Mouse (Mus musculus) forebrain, postnatal 0 days (tissue): ENCODE data around the gene Frmd4a. TPM values are rescaled to one million over a fixed set of nuclear protein-coding genes. Genes with fewer than 3 reads are reported as not detected.
"Not testable (repeated sequence)": the region's sequence is repeated elsewhere in the genome, so short reads cannot be mapped to it uniquely, and the experiment has no call there.

Experiments used
- ATAC-seq: fragments of 200-750 bp; cut with Nextera tagmentation; 2 replicates; pipeline ENCODE4 v1.8.0; 2017; ENCODE audit warnings: mild to moderate bottlenecking, moderate library complexity
- DNase-seq: peaks from one replicate; pipeline ENCODE4 v3.0.0-alpha.2; 2015
- H3K27ac ChIP-seq: fragments of 300-500 bp; sonication (generic); 2 replicates; pipeline ENCODE4 v1.5.1; 2014; ENCODE audit warnings: low read depth, mild to moderate bottlenecking, antibody characterized with exemption, low read length, moderate library complexity, mixed read lengths
- H3K27me3 ChIP-seq: fragments of 300-500 bp; sonication (generic); 2 replicates; pipeline ENCODE4 v1.6.1; 2014; ENCODE audit warnings: mild to moderate bottlenecking, low read length, mixed read lengths; ENCODE audit not compliant: insufficient read depth
- H3K36me3 ChIP-seq: fragments of 300-500 bp; sonication (generic); 2 replicates; pipeline ENCODE4 v1.6.1; 2014; ENCODE audit warnings: mild to moderate bottlenecking, moderate library complexity; ENCODE audit not compliant: insufficient read depth
- H3K4me1 ChIP-seq: fragments of 300-500 bp; sonication (generic); 2 replicates; pipeline ENCODE4 v1.6.1; 2014; ENCODE audit warnings: antibody characterized with exemption; ENCODE audit not compliant: insufficient read depth
- H3K4me2 ChIP-seq: fragments of 300-500 bp; sonication (generic); 2 replicates; pipeline ENCODE4 v1.6.1; 2014; ENCODE audit warnings: low read depth, mild to moderate bottlenecking, moderate library complexity
- H3K4me3 ChIP-seq: fragments of 300-500 bp; sonication (generic); 2 replicates; pipeline ENCODE4 v1.5.1; 2014; ENCODE audit warnings: low read depth, low read length, mixed read lengths
- H3K9ac ChIP-seq: fragments of 300-500 bp; sonication (generic); 2 replicates; pipeline ENCODE4 v1.6.1; 2014; ENCODE audit warnings: mild to moderate bottlenecking
- H3K9me3 ChIP-seq: fragments of 300-500 bp; sonication (generic); 2 replicates; pipeline ENCODE4 v1.6.1; 2016; ENCODE audit warnings: low read length
- CTCF ChIP-seq: sonication (generic); IDR thresholded peaks from 2 replicates; pipeline ENCODE4 v1.5.1; 2016; ENCODE audit warnings: antibody characterized with exemption, control low read depth, low read depth
- WGBS: fragments of 180-500 bp; shearing (Covaris S2); extraction: QIAGEN DNeasy Blood & Tissue Kit; methylation state at CpG from one replicate; pipeline ENCODE4 v1.1.7; 2014; 5-methylcytosine and 5-hydroxymethylcytosine counted together
- polyA plus RNA-seq: library from polyadenylated mRNA; unstranded; fragments of >200 nt; fragmentation: Nextera tagmentation; extraction: Ambion mirVana; gene quantifications from 2 replicates; pipeline ENCODE4 v1.2.1, GENCODE M21; 2015
- total RNA-seq: library from RNA; depleted of rRNA; stranded (reverse); fragments of >200 nt; gene quantifications from 2 replicates; pipeline ENCODE4 v1.2.3, GENCODE M21; 2014

Gene Frmd4a
- total and polyA plus RNA-seq, 2 experiments from 2014 or later, result 43.8 to 74.5 TPM

DNA sequence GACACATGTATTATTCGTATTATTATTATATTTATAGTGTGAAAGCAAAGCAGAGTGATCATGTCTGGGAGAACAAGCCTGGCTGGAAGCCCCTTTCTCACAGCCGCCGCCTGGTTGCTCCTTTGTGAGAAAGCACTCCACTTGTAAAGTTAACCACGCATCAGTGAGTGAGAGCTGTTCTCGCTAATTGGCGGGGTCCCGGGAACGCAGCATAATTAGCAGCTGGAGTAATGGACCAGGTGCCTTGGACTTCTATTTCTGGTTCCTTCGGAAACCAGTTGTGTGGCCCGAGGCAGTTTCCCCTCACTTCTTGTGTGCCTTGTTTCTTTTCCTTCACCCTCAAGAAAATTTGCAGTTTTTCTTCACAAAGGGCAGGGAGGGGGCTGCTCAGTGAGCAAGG, 538.7 kb downstream of the Frmd4a start:
- ATAC-seq (peak; percentile 19; the same call in 1 of the 2 replicates), DNase-seq (peak; percentile 62)
- peak overlapping the region; percentile 50 for H3K27ac ChIP-seq
- no peaks in the 10 kb centered on the region for H3K36me3 ChIP-seq
- H3K27me3 ChIP-seq, result no peaks in the 10 kb centered on the region
- TF ChIP-seq CTCF, result no peak
- no peak overlapping the region for H3K4me2 ChIP-seq
- H3K9me3 ChIP-seq, result no peaks in the 10 kb centered on the region
- 0 out of 2 replicates have a peak overlapping the region, but pooled peaks have one; percentile 22 for H3K9ac ChIP-seq
- no peak overlapping the region for H3K4me3 ChIP-seq
- peaks cover 28% of the 10 kb centered on the region for H3K4me1 ChIP-seq
- 9% methylated on average over 10 of the region's 10 CpGs for WGBS

- H3K4me2 ChIP-seq, result no peak overlapping the region
- H3K27ac ChIP-seq, result peak overlapping the region; percentile 50; the same call in 1 of the 2 replicates
- no peaks in the 10 kb centered on the region for H3K27me3 ChIP-seq
- H3K9ac ChIP-seq, result no peak overlapping the region
- TF ChIP-seq CTCF, result no peak
- no peaks in the 10 kb centered on the region for H3K9me3 ChIP-seq
- H3K4me3 ChIP-seq, result no peak overlapping the region
- ATAC-seq, result no peak
- H3K36me3 ChIP-seq, result 0 out of 2 replicates have a peak, but pooled peaks cover 2% of the 10 kb centered on the region
- no peak for DNase-seq
- peaks cover 29% of the 10 kb centered on the region for H3K4me1 ChIP-seq
- 19% methylated on average over 4 of the region's 4 CpGs for WGBS
Measured at GRCm38 (mm10) chr2:4557028-4557427, 539.5 kb downstream of the Frmd4a start.

GRCm38 (mm10) chr2:4557466-4557865, 539.9 kb downstream of the Frmd4a start:
- H3K4me1 ChIP-seq, result peaks cover 29% of the 10 kb centered on the region
- no peaks in the 10 kb centered on the region for H3K27me3 ChIP-seq
- H3K4me3 ChIP-seq, result no peak overlapping the region
- ATAC-seq (peak; percentile 21; the same call in 1 of the 2 replicates), DNase-seq (no peak)
- WGBS, result 26% methylated on average over 4 of the region's 4 CpGs
- H3K4me2 ChIP-seq, result no peak overlapping the region
- no peak overlapping the region; the same call in 1 of the 2 replicates for H3K27ac ChIP-seq
- H3K36me3 ChIP-seq, result 0 out of 2 replicates have a peak, but pooled peaks cover 2% of the 10 kb centered on the region
- TF ChIP-seq CTCF, result no peak
- no peaks in the 10 kb centered on the region for H3K9me3 ChIP-seq
- no peak overlapping the region for H3K9ac ChIP-seq

- ATAC-seq (no peak), DNase-seq (no peak)
- no peak for TF ChIP-seq CTCF
- Histone ChIP-seq H3K4me2 (peak overlapping the region; percentile 51), H3K27ac (peak overlapping the region; percentile 80), H3K4me1 (peaks cover 29% of the 10 kb centered on the region), H3K36me3 (0 out of 2 replicates have a peak, but pooled peaks cover 2% of the 10 kb centered on the region), H3K9ac (peak overlapping the region; percentile 51; the same call in 1 of the 2 replicates), H3K4me3 (peak overlapping the region; percentile 34), H3K9me3 (no peaks in the 10 kb centered on the region), H3K27me3 (no peaks in the 10 kb centered on the region)
- 11% methylated on average over 8 of the region's 8 CpGs for WGBS
Measured at GRCm38 (mm10) chr2:4558651-4559203, 541.2 kb downstream of the Frmd4a start.

DNA sequence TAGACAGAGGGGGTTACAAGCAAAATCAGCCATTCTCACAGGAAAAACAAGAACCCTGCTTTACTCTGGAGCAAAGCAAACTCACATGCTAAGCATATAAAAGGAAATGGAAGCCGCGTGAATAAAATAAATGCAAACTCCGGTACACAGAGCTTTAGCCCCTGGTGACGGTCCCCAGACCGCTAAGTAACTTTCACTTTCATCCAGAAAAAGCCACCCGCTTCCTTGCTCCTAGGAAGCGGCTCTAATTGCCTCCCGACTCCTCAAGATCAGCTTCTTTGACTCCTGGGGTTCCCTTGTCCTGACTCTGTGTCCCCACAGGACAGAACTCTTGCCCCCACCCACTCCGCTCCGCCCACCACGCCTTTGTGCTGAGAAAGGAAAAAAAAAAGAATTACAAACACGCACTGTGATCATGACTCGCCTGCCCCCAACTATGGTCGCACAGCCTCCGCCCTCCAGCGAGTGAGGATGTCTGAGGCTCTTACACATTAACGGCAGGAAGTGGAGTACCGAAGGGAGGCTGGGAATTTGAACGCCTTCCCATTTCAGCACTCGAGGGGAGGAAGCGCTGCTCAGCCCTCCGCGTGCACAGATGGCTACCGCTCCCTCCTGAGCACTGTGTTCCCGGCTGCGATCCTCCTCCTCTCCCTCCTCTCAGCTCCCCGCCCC, 541.8 kb downstream of the Frmd4a start:
- Histone ChIP-seq H3K4me3 (peak overlapping the region; percentile 34), H3K27me3 (no peaks in the 10 kb centered on the region), H3K9ac (peak overlapping the region; percentile 51), H3K36me3 (0 out of 2 replicates have a peak, but pooled peaks cover 2% of the 10 kb centered on the region), H3K4me2 (peak overlapping the region; percentile 51), H3K9me3 (no peaks in the 10 kb centered on the region), H3K27ac (peak overlapping the region; percentile 80), H3K4me1 (peaks cover 29% of the 10 kb centered on the region)
- 4% methylated on average over 26 of the region's 27 CpGs for WGBS
- DNase-seq (peak; percentile 88), ATAC-seq (peak; percentile 89)
- TF ChIP-seq CTCF, result no peak

DNA sequence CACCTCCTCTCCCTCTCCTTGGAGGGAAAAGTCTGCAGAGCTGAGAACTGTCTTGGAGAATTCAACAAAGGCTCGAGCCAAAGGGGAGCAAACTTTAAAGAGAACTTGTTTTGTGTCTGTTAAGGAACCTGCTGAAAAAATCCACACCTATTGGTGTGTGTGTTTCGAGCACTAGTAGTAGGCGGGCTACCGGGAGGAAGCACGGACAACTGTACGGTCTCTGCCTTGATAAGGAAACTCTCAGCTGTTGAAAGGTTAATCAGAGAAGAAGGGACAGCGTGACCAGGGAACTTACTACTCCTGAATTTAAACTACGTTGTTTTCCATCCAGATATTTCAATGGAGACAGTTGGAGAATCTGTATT, 542.3 kb downstream of the Frmd4a start:
- TF ChIP-seq CTCF, result no peak
- H3K36me3 ChIP-seq, result 0 out of 2 replicates have a peak, but pooled peaks cover 2% of the 10 kb centered on the region
- peaks cover 29% of the 10 kb centered on the region for H3K4me1 ChIP-seq
- 4% methylated on average over 8 of the region's 8 CpGs for WGBS
- H3K27me3 ChIP-seq, result no peaks in the 10 kb centered on the region
- H3K4me2 ChIP-seq, result peak overlapping the region; percentile 51
- no peaks in the 10 kb centered on the region for H3K9me3 ChIP-seq
- DNase-seq, result no peak
- peak overlapping the region; percentile 51 for H3K9ac ChIP-seq
- H3K27ac ChIP-seq, result peak overlapping the region; percentile 80
- ATAC-seq, result no peak
- H3K4me3 ChIP-seq, result peak overlapping the region; percentile 34

DNA sequence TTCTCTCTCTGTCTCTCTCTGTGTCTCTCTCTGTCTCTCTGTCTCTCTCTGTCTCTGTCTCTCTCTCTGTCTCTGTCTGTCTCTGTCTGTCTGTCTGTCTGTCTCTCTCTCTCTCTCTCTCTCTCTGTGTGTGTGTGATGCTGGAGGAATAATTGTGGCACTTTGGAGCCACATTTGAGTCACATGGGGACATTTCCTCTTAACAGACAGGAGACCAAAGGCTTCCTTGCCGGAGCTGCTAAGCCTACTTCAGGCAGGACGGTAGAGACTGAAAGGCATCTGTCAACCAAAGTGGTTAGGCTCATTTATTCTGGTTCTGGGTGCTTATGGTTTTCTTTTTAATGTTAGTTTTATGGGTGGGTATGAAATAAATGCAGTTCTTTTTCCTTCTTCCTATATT, 543.0 kb downstream of the Frmd4a start:
- DNase-seq, H3K9me3 ChIP-seq, ATAC-seq, H3K27me3 ChIP-seq, H3K9ac ChIP-seq, H3K36me3 ChIP-seq: not testable (repeated sequence)
- Histone ChIP-seq H3K4me3 (0 out of 2 replicates have a peak overlapping the region, but pooled peaks have one; percentile 5), H3K27ac (0 out of 2 replicates have a peak overlapping the region, but pooled peaks have one; percentile 35), H3K4me2 (peak overlapping the region; percentile 51), H3K4me1 (peaks cover 29% of the 10 kb centered on the region)
- 7% methylated on average over 2 of the region's 2 CpGs for WGBS
